Mouse (Mus musculus) kidney, adult 2 months (tissue): ENCODE measurements at regions not wholly inside any gene's neighbourhood (a gene's known extent, or its start where the extent isn't known, plus 50 kb on each side); places are given as distances from the start of the nearest gene placed in this dataset.

Source experiments
- CTCF ChIP-seq: fragments of 200-500 bp; conservative IDR thresholded peaks from 2 replicates; pipeline ENCODE4 v1.5.1; 2011; ENCODE audit warnings: low read depth, mild to moderate bottlenecking, control low read depth, low read length, moderate library complexity, mixed read lengths; ENCODE audit not compliant: insufficient read depth, insufficient read length
- POLR2A ChIP-seq: fragments of 200-500 bp; IDR thresholded peaks from one replicate; pipeline ENCODE4 v1.6.1; 2011; ENCODE audit warnings: low read depth, low read length, control low read depth

- TF ChIP-seq POLR2A (no peak), CTCF (peak; percentile 59)
These were observed 115.4 kb downstream of the Fam174b start for GRCm38 (mm10) chr7:73855489-73855888.
